Mouse (Mus musculus): ENCODE measurements around the gene Ms4a18. TPM values are rescaled to one million over a fixed set of nuclear protein-coding genes. Genes with fewer than 3 reads are reported as not detected.

Gene Ms4a18
- polyA plus RNA-seq, 1 experiment from 2014 or later = not detected

DNA sequence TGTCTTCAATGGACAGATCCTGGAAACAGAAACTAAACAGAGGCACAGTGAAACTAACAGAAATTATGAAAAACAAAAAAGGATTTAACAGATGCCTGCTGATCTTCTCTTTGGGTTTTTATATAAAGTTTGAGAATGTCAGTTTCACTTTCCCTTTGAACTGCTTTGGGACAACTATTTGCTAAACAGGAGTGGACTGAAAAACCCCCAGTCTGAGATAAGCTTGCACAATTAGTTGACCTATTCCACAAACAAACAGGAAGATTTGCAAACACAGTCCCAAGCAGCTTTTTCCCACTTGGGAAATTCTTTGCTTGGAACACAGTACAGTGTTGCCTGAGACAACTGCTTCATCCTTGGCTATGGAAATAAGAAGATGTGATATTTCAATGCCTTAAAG is 19.7 kb upstream of the Ms4a18 start:
- no peaks in the 10 kb centered on the region for H3K4me1 ChIP-seq (replicated peaks)
- no peaks in the 10 kb centered on the region for H3K36me3 ChIP-seq
- no peak overlapping the region for H3K9ac ChIP-seq
- no peaks in the 10 kb centered on the region for H3K9me3 ChIP-seq
- H3K27ac ChIP-seq = no peak overlapping the region
- H3K4me3 ChIP-seq = no peak overlapping the region
- H3K4me2 ChIP-seq = no peak overlapping the region
- no peak for ATAC-seq (ENCODE audit: low FRiP score)
- H3K27me3 ChIP-seq = no peaks in the 10 kb centered on the region

- ATAC-seq (ENCODE audit: low FRiP score) = no peak
- H3K27ac ChIP-seq = no peak overlapping the region
These were observed 4.6 kb upstream of the Ms4a18 start for GRCm38 (mm10) chr19:11022382-11022781.

GRCm38 (mm10) chr19:11017251-11017650 is 580 bp downstream of the Ms4a18 start:
- no peak for ATAC-seq (ENCODE audit: low FRiP score)
- no peaks in the 10 kb centered on the region for H3K27me3 ChIP-seq
- no peaks in the 10 kb centered on the region for H3K9me3 ChIP-seq
- H3K27ac ChIP-seq = no peak overlapping the region
- H3K4me1 ChIP-seq (replicated peaks) = no peaks in the 10 kb centered on the region
- no peaks in the 10 kb centered on the region for H3K36me3 ChIP-seq
- WGBS = 84% methylated on average over 2 of the region's 2 CpGs
- no peak overlapping the region for H3K4me2 ChIP-seq
- H3K9ac ChIP-seq = no peak overlapping the region
- H3K4me3 ChIP-seq = no peak overlapping the region

More at GRCm38 (mm10) chr19:11022382-11022781, 4.6 kb upstream of the Ms4a18 start:
- no peaks in the 10 kb centered on the region for H3K4me1 ChIP-seq (replicated peaks)
- no peak overlapping the region for H3K9ac ChIP-seq
- no peak overlapping the region for H3K4me3 ChIP-seq
- H3K36me3 ChIP-seq = no peaks in the 10 kb centered on the region
- H3K4me2 ChIP-seq = no peak overlapping the region
- H3K9me3 ChIP-seq = no peaks in the 10 kb centered on the region
- no peaks in the 10 kb centered on the region for H3K27me3 ChIP-seq

DNA sequence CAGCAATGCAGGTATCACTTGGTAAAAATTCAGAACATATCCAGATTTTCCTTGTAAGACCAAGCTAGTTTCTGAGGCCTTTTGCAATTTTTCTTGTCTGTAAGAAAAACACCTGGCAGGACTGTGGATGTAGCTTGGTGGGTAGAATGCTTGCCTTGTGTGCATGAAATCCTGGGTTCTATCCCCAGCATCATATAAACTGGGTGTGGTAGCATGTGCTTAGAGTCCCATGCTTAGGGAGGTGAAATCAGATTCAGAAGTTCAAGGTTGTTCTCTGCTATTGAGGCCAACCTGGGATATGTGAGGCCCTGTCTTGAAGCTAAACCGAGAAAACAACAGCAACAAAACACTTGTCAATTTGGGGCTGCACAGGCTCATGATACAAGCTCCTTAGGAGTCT is 1.8 kb downstream of the Ms4a18 start:
- H3K9me3 ChIP-seq = no peaks in the 10 kb centered on the region
- no peak overlapping the region for H3K9ac ChIP-seq
- 89% methylated on average over 1 of the region's 1 CpGs for WGBS
- no peaks in the 10 kb centered on the region for H3K4me1 ChIP-seq (replicated peaks)
- H3K27ac ChIP-seq = no peak overlapping the region
- H3K4me2 ChIP-seq = no peak overlapping the region
- no peak for ATAC-seq (ENCODE audit: low FRiP score)
- H3K27me3 ChIP-seq = no peaks in the 10 kb centered on the region
- no peak overlapping the region for H3K4me3 ChIP-seq
- no peaks in the 10 kb centered on the region for H3K36me3 ChIP-seq

DNA sequence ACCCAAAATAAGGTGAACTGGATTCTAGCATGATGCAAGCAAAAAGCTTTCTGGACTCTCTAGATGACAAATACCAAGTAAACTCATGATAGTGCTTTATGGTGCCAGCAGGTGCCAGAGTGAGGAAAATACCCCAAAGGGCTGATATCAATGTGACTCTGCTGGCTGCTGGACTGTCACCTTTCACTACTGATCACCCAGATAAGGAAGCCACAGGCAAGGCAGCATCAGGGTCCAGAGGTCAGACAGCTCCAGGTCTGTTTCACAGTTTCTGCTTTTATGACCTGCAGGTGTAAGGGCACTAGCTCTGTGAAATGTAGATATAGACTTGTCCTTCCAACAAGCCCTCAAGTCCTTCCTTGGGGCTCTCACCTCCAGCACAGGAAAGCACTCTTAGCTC is 2.4 kb downstream of the Ms4a18 start:
- H3K9ac ChIP-seq = no peak overlapping the region
- no peaks in the 10 kb centered on the region for H3K36me3 ChIP-seq
- no peak overlapping the region for H3K4me3 ChIP-seq
- no peak overlapping the region for H3K27ac ChIP-seq
- H3K27me3 ChIP-seq = no peaks in the 10 kb centered on the region
- no peak for ATAC-seq (ENCODE audit: low FRiP score)
- no peak overlapping the region for H3K4me2 ChIP-seq
- H3K4me1 ChIP-seq (replicated peaks) = no peaks in the 10 kb centered on the region
- no peaks in the 10 kb centered on the region for H3K9me3 ChIP-seq

- H3K27me3 ChIP-seq = no peaks in the 10 kb centered on the region
- WGBS = 84% methylated on average over 7 of the region's 7 CpGs
- no peak within 1 kb of the TSS for H3K4me3 ChIP-seq
- ATAC-seq (ENCODE audit: low FRiP score) = no peak
- H3K4me1 ChIP-seq (replicated peaks) = no peaks in the 10 kb centered on the region
- no peaks in the 10 kb centered on the region for H3K36me3 ChIP-seq
- H3K27ac ChIP-seq = no peak within 1 kb of the TSS
- no peaks in the 10 kb centered on the region for H3K9me3 ChIP-seq
- no peak within 1 kb of the TSS for H3K4me2 ChIP-seq
- H3K9ac ChIP-seq = no peak within 1 kb of the TSS
These were observed 24.7 kb downstream of the Ms4a18 start, which contains the start of gene Ms4a15 for GRCm38 (mm10) chr19:10993150-10993549. TSS of gene Ms4a15 (minus strand) at chr19:10993250.

GRCm38 (mm10) chr19:10991911-10992310 is 25.9 kb downstream of the Ms4a18 start:
- Histone ChIP-seq H3K4me3 (no peak overlapping the region), H3K9me3 (no peaks in the 10 kb centered on the region), H3K36me3 (no peaks in the 10 kb centered on the region), H3K27ac (no peak overlapping the region), H3K4me2 (no peak overlapping the region), H3K4me1 (replicated peaks) (no peaks in the 10 kb centered on the region), H3K27me3 (no peaks in the 10 kb centered on the region), H3K9ac (no peak overlapping the region)
- no peak for ATAC-seq (ENCODE audit: low FRiP score)

DNA sequence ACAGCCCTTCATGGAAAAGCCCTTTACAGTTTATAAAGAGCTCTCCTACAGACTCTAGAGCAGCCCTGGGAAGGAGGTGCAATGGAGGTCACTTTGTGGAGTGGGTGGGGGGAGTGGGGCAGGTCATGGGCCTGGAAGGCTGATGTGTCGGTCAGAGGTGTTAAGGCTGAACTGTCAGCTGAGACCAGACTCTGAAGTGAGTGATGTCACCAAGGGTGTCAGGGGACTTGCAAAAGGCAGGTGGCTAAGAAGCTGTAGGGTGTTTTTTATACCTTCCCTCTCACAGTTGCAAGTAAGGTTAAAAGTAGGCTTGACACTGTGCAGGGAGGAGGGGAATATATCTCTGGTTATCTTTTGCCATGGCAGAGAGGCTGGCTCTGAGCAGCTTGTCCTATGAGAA is 27.1 kb downstream of the Ms4a18 start:
- ATAC-seq (ENCODE audit: low FRiP score) = no peak
- Histone ChIP-seq H3K4me2 (no peak overlapping the region), H3K9ac (no peak overlapping the region), H3K27ac (no peak overlapping the region), H3K27me3 (no peaks in the 10 kb centered on the region), H3K36me3 (no peaks in the 10 kb centered on the region), H3K4me3 (no peak overlapping the region), H3K4me1 (replicated peaks) (no peaks in the 10 kb centered on the region), H3K9me3 (no peaks in the 10 kb centered on the region)
- 77% methylated on average over 1 of the region's 1 CpGs for WGBS

GRCm38 (mm10) chr19:10988563-10988962 is 29.3 kb downstream of the Ms4a18 start:
- Histone ChIP-seq H3K9ac (no peak overlapping the region), H3K4me2 (no peak overlapping the region)
- 98% methylated on average over 1 of the region's 1 CpGs for WGBS

GRCm38 (mm10) chr19:10985889-10986288 is 31.9 kb downstream of the Ms4a18 start:
- Histone ChIP-seq H3K9ac (no peak overlapping the region), H3K4me1 (replicated peaks) (no peaks in the 10 kb centered on the region), H3K9me3 (no peaks in the 10 kb centered on the region), H3K4me3 (no peak overlapping the region), H3K36me3 (no peaks in the 10 kb centered on the region), H3K27ac (no peak overlapping the region), H3K4me2 (no peak overlapping the region), H3K27me3 (no peaks in the 10 kb centered on the region)
- no peak for ATAC-seq (ENCODE audit: low FRiP score)
- WGBS = 89% methylated on average over 4 of the region's 4 CpGs

More at GRCm38 (mm10) chr19:10988563-10988962, 29.3 kb downstream of the Ms4a18 start:
- Histone ChIP-seq H3K4me1 (replicated peaks) (no peaks in the 10 kb centered on the region), H3K4me3 (no peak overlapping the region), H3K27ac (no peak overlapping the region), H3K27me3 (no peaks in the 10 kb centered on the region), H3K9me3 (no peaks in the 10 kb centered on the region), H3K36me3 (no peaks in the 10 kb centered on the region)
- ATAC-seq (ENCODE audit: low FRiP score) = no peak

- Histone ChIP-seq H3K27me3 (no peaks in the 10 kb centered on the region), H3K4me1 (replicated peaks) (no peaks in the 10 kb centered on the region), H3K36me3 (no peaks in the 10 kb centered on the region), H3K9ac (no peak overlapping the region), H3K4me2 (no peak overlapping the region), H3K4me3 (no peak overlapping the region), H3K9me3 (no peaks in the 10 kb centered on the region), H3K27ac (no peak overlapping the region)
- WGBS = 80% methylated on average over 13 of the region's 13 CpGs
- no peak for ATAC-seq (ENCODE audit: low FRiP score)
These were observed 33.3 kb downstream of the Ms4a18 start for GRCm38 (mm10) chr19:10984551-10984950.

GRCm38 (mm10) chr19:10983146-10983545 is 34.7 kb downstream of the Ms4a18 start:
- 21% methylated on average over 14 of the region's 14 CpGs for WGBS
- Histone ChIP-seq H3K9ac (no peak overlapping the region), H3K27ac (no peak overlapping the region), H3K9me3 (no peaks in the 10 kb centered on the region), H3K4me2 (peak overlapping the region; percentile 26; the same call in 1 of the 2 replicates), H3K4me3 (no peak overlapping the region), H3K27me3 (no peaks in the 10 kb centered on the region), H3K36me3 (no peaks in the 10 kb centered on the region), H3K4me1 (replicated peaks) (no peaks in the 10 kb centered on the region)
- ATAC-seq (ENCODE audit: low FRiP score) = no peak

- H3K4me2 ChIP-seq = no peak overlapping the region
- H3K9ac ChIP-seq = no peak overlapping the region
- H3K4me1 ChIP-seq (replicated peaks) = no peaks in the 10 kb centered on the region
- no peak for ATAC-seq (ENCODE audit: low FRiP score)
- no peak overlapping the region for H3K27ac ChIP-seq
- H3K36me3 ChIP-seq = no peaks in the 10 kb centered on the region
- H3K27me3 ChIP-seq = no peaks in the 10 kb centered on the region
- no peaks in the 10 kb centered on the region for H3K9me3 ChIP-seq
- 89% methylated on average over 5 of the region's 5 CpGs for WGBS
- H3K4me3 ChIP-seq = no peak overlapping the region
These were observed 37.6 kb downstream of the Ms4a18 start for GRCm38 (mm10) chr19:10980210-10980609.
